Mouse (Mus musculus) E14TG2a.4 (cell line): Measurements from ENCODE around the gene Adnp.

Experiments
- CTCF ChIP-seq: conservative IDR thresholded peaks from 2 replicates; pipeline ENCODE4 v1.5.1; 2014; ENCODE audit warnings: low read length
- NANOG ChIP-seq: IDR thresholded peaks from 2 replicates; pipeline ENCODE4 v1.6.1; 2014; ENCODE audit warnings: borderline replicate concordance, low read length, mixed read lengths

DNA sequence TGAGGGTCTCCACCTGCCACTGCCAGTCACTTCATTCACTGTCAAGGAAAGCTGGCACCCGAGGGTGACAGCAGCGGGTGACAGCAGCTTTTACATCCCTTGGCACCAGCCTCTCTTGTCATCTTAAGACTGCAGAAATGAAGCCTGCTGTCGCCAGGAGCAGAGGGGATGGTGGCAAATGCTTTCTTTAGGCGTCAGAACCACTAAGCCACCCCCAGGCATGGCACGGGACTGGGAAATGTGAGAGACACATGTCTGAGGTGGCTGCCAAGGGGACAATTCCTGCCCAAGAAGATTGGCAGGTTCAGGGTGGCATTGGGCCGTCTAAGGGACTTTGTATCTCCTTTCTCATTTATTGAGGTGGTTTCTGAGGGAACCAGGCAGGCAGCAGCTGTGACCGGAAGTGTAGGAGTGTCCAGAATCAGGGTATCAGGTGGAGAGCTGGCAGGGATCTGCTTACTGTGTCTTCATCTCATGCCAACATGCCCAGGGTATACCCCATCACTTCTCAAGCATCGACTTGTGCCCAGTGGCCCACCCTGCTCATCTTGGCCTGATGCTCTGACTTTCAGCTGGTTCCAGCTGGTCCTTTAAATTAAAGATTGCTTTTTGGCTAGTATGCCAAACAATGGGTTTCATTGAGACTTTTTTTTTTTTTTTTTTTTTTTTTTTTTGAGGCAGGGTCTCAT lies 41.4 kb upstream of the Adnp start:
- no peak for TF ChIP-seq CTCF
- TF ChIP-seq NANOG: no peak
